Mouse (Mus musculus): ENCODE data around the gene Dennd2d. TPM values are rescaled to one million over a fixed set of nuclear protein-coding genes. Genes with fewer than 3 reads are reported as not detected.

The Dennd2d gene
- total RNA-seq (2023): 100 to 1,000 TPM in 1 of 2 experiments, 10 to 100 TPM in 1; 68.1 to 101 TPM

DNA sequence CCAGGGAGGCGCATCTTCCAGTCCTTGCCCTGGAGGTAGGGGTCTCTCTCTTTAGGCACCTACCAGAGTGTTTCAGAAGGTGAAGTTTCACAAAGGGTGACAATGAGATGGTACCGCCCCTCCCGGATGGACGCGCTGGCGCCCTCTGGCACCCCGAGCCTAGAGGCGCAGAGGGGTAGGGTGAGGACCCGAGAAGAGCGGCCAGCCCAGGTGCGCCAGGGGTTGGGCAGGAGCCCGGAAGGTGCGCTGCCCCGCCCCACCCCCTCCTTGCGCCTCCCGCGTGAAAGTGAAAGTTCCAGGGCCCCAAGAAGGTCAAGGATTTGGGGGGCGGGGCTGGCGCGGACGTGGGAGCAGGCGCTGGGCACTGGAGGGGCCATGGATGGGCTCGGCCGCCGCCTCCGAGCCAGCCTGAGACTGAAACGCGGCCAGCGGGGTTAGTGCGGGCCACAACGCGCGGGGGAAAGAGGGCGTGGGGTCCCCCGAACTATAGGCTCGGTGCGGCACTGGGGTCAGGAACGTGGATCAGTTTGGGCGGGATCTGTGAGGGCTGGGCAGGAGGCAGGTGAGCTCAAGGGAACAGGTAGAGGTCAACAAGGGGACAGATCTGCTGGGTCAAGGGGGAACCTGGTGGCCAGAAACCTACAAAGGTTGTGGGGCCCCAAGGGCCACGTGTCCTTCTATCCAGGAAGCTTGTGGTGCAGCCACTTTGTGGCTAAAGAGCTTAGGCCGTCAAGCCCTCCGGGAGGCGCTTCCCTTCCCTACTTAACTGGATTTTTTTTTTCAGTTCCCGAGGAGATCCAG, at the start of gene Dennd2d:
TSS of gene Dennd2d (plus strand) at position 125 of the 801 bp plus-strand sequence.

DNA sequence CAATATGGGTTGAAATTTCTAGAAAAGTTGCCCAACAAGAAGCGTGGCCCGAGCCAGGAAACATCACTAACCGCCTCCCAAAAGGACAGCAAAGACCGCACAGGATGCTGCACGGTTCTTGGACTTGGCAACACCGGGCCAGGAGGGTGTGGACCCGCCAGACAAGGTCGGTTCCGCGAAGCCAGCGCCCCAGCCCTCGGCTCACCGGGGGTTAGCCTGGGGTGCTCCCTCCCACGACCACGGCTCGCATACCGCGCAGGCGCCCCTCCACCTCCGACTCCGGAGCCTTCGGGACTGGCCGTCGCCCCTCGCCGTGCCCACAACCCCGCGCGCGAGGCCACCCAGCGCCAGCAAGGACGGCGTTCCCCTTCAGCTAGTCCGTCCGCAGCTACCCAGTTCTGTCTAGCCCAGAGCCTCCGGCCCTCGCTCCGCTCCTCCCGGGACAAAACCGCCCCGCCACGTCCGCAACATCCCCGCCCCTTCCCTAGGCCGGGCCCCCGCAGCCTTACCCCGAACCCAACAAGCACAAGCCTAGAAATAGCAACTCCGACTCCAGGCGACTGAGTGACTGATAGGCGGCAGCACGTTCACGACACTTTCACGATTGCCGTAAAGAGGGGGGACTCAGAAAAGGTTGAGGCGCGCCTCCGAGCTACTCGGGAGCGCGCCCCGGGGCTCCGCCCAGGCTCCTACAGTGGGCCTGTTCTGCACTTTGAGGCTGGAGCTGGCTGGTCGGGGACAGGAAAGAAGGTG, 65.1 kb downstream of the Dennd2d start, which contains the start of the genes Dram2 and Cept1:
TSS of gene Dram2 (plus strand) at position 628 of the 753 bp plus-strand sequence.
TSS of gene Cept1 (minus strand) at position 632 of the 753 bp plus-strand sequence.

Other genes with a start within 250 kb of the Dennd2d start
- gene Chil6, start 76.2 kb upstream of the Dennd2d start, total RNA-seq (2023): 1 to 10 TPM; 1.1 to 3.1 TPM
- gene Dram2, start 65.4 kb downstream of the Dennd2d start, total RNA-seq (2023): 10 to 100 TPM; 74.6 to 93.6 TPM
- 10 to 100 TPM; 70.0 to 81.1 TPM for gene Cept1, start 65.4 kb downstream of the Dennd2d start, total RNA-seq (2023)
- gene Lrif1, start 202.6 kb downstream of the Dennd2d start, total RNA-seq (2023): 10 to 100 TPM; 68.6 to 78.4 TPM